Mouse (Mus musculus): ENCODE data around the gene Capn10. TPM values are rescaled to one million over a fixed set of nuclear protein-coding genes. Genes with fewer than 3 reads are reported as not detected.
"Not testable (repeated sequence)": the region's sequence is repeated elsewhere in the genome, so short reads cannot be mapped to it uniquely, and the experiment has no call there.

The Capn10 gene
- total RNA-seq, 2 experiments from 2014 or later = 3.3 to 5.9 TPM

DNA sequence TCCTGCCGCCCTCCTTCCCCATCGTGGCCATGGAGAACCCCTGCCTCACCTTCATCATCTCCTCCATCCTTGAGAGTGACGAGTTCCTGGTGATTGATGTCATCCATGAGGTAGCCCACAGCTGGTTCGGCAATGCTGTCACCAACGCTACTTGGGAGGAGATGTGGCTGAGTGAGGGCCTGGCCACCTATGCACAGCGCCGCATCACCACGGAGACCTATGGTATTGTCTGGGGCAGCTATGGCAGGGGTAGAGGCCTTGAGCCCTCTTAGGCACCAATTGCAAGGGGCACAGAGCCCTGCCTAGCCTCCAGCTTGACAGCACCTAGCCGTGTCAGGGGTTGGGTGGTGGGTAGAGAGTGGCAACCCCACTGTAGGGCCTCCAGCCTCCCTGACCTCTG, 17.5 kb upstream of the Capn10 start:
- ATAC-seq (replicated peaks; ENCODE audit: low FRiP score, poor library complexity, severe bottlenecking) = no peak

DNA sequence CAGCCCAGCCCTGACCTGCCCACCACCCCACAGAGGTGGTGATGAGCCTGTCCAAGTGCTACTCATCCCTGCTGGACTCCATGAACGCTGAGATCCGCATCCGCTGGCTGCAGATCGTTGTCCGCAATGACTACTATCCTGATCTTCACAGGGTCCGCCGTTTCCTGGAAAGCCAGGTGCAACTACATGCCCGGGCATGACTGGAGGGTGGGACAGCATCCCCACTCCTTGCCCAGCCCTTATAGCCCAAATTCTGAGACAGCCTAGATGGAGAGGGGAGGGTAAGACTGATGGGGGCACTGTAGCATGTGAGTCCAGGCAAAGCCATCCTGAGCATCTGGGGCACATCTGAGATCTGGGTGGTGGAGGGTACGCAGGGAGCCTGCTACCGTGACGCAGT, 15.0 kb upstream of the Capn10 start:
- ATAC-seq (replicated peaks; ENCODE audit: low FRiP score, poor library complexity, severe bottlenecking) = no peak

DNA sequence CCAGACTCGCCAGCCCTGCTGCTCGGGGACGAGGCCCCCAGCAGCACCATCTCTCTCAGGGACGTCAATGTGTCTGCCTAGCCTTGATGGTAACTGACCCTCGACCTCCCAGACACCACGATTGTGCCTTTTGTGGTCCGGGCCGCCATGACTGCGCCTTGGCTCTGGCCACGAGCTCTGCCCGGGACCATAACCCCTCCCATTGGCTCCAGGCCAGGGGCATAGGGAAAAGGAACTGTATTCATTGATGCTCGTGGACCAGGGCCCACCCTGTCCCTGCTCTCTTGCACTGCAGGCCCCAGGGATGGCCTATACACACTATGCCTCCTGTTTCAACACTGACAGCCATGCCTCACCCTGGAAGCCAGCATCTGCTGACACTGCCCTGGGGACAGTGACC, 14.4 kb upstream of the Capn10 start:
- no peak for ATAC-seq (replicated peaks; ENCODE audit: low FRiP score, poor library complexity, severe bottlenecking)

DNA sequence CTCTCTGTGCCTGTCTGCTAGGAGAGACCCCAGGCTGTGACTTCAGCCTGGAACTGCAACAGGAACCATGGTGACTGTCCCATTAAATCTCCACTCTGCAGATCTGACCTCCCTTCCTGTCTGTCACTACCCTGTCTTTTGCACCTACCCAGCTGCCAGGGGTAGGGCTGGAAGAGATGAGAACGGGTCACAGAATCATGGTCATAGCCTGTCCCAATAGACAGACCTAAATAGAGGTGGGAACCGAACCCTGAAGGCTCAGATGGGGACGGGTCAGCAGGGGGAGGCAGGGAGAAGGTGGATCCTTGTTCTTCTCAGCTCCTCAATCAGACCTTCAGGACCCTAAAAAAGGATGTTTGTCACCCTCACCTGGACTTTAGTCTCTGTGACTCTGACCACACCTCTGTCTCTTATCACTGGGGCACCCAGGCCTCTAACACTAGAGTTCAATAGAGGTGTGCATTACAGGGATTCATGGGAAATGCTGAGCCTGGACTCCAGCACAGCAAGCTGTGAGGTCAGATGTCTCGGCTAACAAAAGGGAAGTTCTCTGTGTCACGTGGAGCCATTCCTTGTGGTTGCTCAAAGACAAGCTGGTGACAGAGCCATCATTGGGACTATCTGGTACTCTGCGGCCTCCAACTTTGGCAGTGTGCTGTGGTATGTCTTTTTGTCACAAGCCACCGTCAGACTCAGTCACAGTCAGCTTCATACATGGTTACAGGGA, 13.5 kb upstream of the Capn10 start:
- no peak for ATAC-seq (replicated peaks; ENCODE audit: low FRiP score, poor library complexity, severe bottlenecking)

DNA sequence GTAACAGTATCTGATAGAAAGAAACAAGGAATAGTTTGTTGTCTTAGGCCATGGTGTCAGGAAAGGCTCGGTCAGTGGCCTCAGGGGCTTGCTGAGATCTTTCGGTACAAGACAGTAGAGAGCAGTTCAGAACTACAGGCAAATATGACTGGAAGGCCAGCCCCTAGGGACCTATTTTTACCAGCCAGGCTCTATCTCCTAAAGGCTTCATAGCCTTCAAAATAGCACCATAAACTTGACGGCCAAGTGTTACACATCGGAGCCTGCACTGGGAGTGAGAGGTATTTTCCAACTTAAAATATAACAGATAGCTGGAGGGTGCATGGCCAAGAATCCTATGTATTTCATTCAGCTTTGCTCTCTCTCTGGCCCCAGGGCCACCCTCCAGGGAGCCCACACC, 12.7 kb upstream of the Capn10 start:
- ATAC-seq (replicated peaks; ENCODE audit: low FRiP score, poor library complexity, severe bottlenecking) = no peak

DNA sequence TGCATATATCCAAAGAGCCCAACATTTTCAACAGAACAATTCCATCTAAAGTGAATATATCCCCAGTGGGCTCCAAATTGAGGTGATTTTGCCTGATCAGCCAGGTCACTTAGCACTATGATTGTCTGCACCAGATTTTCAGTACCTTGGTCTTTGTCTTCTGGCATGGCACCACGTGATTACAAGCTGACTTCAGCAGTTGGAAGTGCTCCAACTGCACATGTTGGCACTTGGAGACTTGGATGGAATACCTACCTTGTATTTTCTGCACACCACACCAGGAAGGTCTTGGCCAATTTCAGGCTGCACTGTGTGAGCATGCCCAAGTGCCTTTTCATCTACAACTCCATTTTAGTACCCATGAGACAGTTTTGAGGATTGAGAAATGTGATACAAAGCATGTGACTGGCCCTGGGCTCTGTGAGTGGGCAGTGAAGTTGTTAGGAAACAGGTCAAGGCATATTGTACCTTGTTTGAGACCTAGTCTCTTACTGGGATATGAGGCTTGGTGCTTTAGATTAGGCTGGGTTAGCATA, 3.9 kb upstream of the Capn10 start:
- no peak for ATAC-seq (replicated peaks; ENCODE audit: low FRiP score, poor library complexity, severe bottlenecking)

DNA sequence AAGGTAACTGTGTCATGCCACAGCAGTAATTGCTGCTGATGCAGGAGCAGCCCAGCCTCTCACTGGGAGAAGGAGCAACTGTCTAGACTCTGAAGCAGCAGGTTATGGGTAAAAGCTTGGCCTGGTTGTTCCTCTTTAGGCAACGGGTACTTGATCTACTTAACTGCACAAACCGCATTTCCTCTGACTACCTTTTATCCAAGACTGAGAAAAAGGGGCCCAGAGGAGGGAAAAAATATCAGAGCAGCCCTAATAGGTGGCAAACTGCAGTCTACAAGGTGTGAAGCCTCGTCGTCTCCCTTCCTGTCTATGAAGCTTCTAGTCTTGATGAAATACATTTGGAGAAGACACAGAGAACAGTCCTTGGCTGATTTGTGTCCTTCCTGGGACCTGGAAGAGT, 565 bp upstream of the Capn10 start:
- no peak for ATAC-seq (replicated peaks; ENCODE audit: low FRiP score, poor library complexity, severe bottlenecking)

DNA sequence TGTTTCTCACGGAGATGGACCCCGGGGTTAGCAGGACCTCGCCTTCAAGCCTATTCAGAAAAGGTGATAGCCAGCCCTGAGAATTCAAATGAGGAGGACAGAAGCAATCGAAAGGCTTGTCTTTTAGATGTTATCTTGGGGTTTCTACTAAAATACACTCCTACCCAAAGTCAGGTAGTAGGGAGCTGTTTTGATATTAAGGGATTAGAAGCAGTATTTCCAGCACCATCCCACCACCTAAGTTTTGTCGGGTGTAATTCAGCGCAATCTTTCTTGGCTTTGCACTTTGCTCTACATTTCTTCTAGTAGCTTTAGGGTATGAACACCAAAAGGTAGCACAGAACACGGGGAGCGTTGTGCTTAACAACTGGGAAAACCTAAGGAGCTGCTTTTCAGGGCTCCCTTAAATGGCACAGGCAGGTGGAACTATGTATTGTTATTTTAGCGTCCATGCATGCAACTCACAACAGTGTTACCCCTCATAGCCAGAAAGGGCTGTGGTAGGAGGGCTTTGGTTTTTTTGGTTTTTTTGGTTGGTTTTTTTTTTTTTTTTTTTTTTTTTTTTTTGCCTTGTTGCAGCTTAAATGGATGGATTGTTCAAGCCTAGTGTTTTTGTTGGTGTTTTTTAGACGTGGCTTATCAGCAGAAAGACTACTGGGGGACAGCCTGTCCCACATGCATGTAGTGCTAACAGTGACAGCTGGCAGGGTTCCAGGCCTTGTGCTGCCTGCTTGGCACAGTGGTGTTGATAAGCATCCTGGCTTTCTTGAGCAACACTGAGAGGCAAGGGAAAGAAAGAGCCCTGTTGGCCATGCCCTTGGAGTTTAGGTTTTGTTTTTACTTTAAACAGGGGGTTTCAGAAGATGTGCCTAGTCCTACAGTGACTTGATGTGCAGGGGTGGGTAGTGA, 1.1 kb downstream of the Capn10 start:
- ATAC-seq (replicated peaks; ENCODE audit: low FRiP score, poor library complexity, severe bottlenecking) = peak; percentile 46

DNA sequence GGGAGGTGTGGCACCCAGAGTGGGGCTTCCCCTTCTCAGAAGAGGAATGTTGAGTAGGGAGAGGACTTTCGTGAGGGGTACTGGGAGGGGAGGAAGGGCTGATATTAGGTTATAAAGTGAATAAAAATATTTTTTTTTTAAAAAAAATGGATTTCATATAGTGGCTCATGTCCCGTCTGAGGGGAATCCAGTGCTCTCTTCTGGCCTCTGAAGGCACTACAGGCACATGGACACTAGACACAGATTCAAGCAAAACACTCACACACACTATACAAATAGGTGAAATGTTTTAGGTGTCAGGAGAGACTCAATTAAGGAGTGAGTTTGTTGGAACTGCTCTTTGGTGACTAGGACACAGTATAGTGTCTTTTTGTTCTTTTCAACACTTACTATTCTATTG, 1.8 kb downstream of the Capn10 start:
- ATAC-seq (replicated peaks; ENCODE audit: low FRiP score, poor library complexity, severe bottlenecking) = no peak

DNA sequence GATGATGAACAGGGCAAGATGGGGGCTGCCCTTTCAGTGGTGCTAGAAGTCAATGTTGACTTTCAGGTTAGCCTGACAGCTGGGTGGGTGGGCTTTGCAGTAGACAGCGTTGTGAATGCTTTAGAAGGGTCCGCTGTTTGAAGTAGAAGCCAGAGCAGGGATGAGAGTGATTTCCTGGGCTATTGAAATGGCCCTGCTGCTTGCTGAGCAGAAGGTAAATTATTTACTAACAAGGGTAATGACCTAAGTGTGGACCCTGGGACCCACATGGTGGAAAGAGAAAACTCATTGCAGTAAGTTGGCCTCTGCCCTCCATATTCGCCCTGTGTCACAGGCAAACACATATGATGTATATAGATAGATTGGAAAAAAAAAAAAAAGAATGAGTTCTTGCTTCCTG, 2.3 kb downstream of the Capn10 start:
- no peak for ATAC-seq (replicated peaks; ENCODE audit: low FRiP score, poor library complexity, severe bottlenecking)

DNA sequence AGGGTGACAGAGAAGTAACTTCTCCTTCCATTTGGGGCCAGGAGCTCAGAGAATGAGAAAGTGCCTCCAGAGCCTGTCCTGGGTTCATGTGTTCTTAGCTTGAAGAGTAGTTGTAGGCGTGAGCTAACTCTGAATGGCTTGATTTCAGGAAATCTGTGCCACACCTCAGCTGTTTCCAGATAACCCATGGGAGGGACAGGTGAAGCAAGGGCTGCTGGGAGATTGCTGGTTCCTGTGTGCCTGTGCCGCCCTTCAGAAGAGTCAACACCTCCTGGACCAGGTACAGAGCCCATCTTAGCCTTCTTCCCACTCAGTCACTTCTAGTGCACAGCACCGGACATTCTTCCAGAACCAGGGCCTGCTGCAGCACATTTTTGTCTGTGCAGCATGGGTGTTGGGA, 3.6 kb downstream of the Capn10 start:
- ATAC-seq (replicated peaks; ENCODE audit: low FRiP score, poor library complexity, severe bottlenecking) = no peak

DNA sequence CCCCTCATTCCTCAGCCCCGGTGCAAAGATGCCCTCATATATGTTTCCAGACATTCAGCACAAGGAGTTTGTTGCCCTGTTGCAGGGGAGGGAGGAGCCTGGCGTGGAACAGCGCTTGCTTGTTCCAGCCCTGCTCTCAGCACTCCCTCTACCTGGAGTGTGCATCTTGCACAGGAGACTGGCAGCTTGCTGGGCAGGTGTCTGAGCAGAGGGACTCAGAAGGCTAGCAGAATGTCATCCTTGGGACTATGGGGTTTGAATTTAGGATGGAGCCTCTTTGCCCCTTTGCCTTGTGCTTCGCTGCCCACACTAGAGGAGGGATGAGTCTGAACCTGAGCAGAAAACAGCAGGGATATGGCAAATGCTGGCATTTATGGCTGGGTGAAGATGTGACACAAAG, 5.6 kb downstream of the Capn10 start:
- ATAC-seq (replicated peaks; ENCODE audit: low FRiP score, poor library complexity, severe bottlenecking) = no peak

DNA sequence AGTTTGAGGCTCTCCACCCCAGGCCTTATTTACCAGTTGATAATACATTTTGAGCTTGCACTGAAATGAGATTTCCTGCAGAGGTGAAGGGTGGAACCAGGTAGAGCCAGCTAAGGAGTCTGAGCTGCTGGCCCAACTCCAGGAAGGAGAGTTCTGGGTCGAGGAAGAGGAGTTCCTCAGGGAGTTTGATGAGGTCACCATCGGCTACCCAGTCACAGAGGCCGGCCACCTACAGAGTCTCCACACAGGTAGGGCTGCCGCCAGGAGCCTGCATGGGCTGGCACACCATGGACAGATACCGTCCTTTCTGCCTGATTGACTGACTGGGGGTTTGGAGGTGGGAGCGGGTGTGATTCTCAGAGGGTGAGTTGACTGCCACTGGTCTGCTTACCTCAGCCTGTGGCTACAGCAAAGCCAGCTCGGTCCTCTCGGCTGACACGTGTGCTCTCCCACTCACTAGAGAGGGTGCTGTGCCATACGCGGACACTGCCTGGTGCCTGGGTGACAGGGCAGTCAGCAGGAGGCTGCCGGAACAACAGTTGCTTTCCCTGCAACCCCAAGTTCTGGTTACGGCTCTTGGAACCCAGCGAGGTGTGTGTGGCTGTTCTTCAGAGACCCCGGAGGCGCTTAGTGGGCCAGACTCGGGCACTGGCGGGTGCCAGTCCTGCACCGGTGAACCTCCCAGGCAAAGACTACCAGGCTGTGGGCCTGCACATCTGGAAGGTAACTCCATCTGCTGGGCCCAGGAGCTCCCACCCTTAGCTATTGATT, 9.2 kb downstream of the Capn10 start:
- no peak for ATAC-seq (replicated peaks; ENCODE audit: low FRiP score, poor library complexity, severe bottlenecking)

DNA sequence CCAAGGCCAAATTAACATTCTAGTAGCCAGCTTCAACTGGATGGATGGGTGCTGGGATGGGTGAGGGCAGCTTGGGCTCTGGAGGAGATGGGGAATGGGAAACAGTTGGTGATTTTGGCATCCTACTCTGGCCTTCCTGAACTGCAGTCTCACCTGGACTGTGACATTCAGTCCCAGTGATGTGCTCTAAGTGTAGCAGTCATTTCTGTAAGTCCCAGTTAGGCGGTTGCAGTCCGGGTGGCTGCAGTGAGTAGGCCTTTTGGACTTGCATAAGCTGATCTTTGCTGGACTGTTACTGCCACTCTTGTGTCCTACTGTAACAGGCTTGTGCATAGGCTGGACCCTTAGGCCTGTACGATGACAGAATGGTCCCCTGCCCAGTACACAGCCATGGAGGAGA, 13.8 kb downstream of the Capn10 start:
- ATAC-seq (replicated peaks; ENCODE audit: low FRiP score, poor library complexity, severe bottlenecking) = no peak

DNA sequence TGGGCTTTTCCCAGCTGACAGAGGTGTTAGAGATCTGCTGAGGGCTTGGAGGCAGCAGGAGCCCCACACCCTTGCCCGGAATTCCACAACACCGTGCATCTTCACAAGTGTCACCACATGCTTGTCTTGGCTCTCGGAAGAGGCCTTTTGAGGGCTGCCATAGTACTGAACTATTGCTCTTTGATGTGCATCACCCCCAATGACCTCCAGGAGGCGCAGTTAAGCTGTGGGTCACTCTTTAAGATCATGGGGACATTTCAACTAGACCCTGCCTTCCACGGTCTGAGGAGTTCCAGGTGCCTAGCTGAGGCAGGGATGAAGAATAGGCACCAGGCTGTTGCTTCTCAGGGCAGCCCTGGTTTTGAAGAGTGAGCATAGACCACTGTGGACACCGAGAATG, 15.2 kb downstream of the Capn10 start:
- 0 out of 2 replicates have a peak, but pooled peaks have one; percentile 42 for ATAC-seq (replicated peaks; ENCODE audit: low FRiP score, poor library complexity, severe bottlenecking)

DNA sequence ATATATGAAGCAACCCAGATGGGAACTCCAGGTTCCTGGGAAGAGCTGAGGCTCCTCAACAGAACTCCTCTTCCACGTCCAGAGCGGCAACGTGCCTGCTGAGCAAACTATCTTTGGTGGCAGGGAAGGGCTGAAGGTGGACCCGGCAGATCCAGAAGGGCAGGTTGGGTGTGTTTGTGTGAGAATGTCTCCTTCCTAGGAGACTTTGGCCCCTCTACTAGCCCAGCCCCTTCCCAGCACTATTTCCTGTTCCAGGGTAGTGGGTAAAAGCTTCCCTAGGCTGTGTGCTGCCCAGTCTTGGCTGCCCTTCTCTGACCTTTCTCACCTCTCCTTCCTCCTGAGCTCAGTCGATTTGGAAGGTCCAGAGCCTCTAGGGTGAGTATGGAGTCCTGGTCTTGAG, 16.4 kb downstream of the Capn10 start, which contains the start of gene Gpr35:
Gene Gpr35 (plus strand): TSS at position 259 of the 400 bp plus-strand sequence.
- no peak for ATAC-seq (replicated peaks; ENCODE audit: low FRiP score, poor library complexity, severe bottlenecking)

DNA sequence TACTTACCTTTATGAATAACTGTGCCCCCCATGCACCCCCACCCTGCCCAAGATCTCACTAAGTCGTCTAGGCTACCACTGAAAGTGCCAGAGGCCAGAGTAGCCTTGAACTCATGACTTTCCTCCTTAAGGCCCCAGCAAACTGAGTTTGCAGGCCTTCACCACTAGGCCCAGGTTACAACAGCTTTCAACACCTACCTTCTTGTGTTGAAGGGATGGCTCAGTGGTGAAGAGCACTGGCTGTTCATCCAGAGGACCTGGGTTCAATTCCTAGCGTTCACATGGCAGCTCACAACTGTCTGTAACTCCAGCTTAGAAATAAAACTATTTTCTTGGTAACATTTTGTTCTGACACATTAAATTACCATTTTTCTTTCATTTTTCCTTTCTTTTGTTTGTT, 19.5 kb downstream of the Capn10 start:
- ATAC-seq (replicated peaks; ENCODE audit: low FRiP score, poor library complexity, severe bottlenecking) = no peak

DNA sequence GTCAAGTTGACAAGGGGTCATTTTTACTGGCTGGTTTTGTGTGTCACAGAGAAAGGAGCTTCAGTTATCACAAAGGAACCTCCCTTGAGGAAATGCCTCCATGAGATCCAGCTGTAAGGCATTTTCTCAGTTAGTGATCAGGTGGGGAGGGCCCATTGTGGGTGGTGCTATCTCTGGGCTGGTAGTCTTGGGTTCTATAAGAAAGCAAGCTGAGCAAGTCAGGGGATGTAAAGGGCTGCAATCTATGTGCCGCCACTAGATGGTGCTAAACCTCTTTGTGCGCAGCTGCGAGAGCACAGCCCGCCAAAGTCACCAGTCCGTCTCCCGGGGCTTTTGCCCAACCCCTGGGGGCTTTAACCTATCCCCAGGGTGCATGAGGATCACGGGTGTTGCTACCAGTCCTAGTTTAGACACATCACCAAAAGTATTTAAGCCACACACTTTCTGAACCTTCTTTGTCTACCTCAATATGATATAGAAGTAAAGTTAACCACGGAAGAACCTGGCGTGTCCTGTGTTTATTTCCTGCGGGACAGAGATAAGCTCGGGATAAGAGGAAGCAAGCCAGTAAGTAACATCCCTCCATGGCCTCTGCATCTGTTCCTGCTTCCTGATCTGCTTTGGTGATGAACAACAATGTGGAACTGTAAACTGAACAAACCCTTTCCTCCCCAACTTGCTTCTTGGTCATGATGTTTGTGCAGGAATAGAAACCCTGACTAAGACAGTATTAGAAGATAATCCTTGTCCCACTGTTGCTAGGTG, 22.6 kb downstream of the Capn10 start:
- not testable (repeated sequence) for ATAC-seq (replicated peaks; ENCODE audit: low FRiP score, poor library complexity, severe bottlenecking)

DNA sequence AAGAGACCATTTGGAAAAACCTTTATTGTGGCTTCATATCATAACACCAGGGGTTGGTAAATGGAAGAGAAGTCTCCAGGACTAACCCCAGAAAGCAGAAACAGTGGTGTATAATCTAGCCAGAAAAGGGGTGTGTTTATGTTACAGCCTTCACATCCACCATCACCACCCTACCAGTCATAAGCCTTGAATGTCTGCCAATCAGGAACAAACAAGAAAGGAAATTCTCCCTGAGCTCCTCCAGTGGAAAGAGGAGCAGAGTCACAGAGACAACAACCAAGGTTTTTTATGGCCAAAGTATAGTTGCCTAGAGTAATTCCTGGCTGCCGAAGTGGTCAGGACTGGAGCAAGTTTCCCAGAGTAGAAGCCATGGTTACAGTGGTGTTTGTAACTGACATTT, 24.8 kb downstream of the Capn10 start:
- no peak for ATAC-seq (replicated peaks; ENCODE audit: low FRiP score, poor library complexity, severe bottlenecking)

Data from erythroid progenitor cell, adult 5-6 weeks (primary cell).